Mouse (Mus musculus) CD4-positive, CD25-positive, alpha-beta regulatory T cell (primary cell): ENCODE measurements around the gene Lrp8. TPM values are rescaled to one million over a fixed set of nuclear protein-coding genes. Genes with fewer than 3 reads are reported as not detected.

Experiments
- polyA plus RNA-seq: library from polyadenylated mRNA; unstranded; fragments of 100-300 nt; shearing (Covaris generic); gene quantifications from one replicate; pipeline ENCODE4 v1.2.1, GENCODE M21; 2017

Gene Lrp8
- polyA plus RNA-seq: 5.2 TPM

DNA sequence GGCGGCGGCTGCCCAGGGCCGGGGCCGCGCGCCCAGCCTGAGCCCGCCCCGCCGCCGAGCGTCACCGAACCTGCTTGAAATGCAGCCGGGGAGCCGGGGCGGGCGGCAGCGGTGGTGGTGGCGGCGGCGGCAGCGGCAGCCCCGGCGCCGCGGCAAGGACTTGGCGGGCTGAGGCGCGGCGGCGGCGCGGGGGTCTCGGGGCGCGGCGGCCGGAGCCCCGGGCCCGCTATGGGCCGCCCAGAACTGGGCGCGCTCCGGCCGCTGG, at the start of gene Lrp8:
Gene Lrp8 (plus strand): TSS at position 77 of the 265 bp plus-strand sequence.

DNA sequence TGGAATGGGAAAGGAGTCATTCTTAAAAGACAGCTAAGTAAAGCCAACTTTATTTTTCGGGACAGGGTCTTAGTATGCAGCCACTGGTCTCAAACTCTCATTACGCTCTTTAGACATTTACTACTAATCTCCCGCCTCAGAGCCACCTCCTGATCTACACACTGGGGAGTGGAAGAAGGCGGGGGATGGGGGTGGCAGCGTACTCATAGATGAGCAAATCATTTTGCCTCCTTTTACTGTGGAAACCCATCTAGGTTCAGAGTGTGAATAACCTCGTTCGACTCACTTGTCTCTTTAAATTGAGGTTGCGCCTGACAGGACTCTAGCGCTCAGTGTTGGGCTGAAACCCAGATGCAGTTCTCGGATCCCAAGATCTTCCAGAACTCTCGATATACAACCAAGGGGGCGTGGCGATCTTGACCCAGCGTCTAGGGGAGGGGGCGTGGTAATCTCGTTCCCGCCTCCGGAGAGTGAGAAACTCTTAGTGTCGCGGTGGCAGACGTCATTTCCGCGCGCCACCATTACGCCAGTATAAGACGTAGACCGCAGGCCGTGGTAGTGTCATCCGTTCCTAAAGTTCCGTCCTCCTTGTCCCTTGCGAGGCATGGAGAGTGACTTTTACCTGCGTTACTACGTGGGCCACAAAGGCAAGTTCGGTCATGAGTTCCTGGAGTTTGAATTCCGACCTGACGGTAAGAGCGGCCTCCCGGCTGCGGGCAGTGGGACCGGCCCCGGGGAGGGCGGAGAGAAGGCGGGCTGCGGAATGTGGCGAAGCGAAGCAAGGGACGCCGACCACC, 77.4 kb downstream of the Lrp8 start, which contains the start of gene Magoh:
Gene Magoh (plus strand): TSS at position 502 of the 797 bp plus-strand sequence.

DNA sequence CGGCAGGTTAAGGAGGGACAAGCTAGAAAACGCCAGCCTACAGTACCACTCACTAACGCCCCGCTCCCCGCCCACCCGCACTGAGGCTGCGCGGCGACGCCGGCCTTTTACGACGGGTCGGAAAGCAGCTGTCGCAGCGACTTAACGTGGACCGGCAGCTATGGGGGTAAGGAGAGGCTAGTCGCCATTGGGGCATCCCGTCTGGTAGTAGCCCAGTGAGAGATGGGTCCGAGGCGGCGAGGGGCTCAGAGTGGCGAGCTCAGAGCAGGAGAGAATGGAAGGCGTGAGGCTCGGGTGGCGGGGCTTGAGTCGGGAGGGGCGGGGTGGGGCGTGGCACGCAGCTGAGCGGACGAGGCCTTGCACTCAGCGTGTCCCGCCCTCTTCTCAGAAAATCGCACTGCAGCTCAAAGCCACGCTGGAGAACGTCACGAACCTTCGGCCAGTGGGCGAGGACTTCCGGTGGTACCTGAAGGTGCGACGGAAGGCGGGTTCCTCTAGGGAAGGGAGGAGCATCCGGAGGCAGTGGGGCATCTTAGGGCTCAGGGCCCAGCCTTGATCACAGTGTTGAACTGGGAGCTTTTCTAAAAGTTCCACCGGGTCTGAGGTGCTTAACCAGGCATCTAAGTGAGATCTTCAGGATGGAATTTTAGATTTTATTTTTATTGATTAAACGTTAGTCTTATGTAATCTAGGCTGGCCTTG, 87.8 kb downstream of the Lrp8 start, which contains the start of gene 0610037L13Rik:
Gene 0610037L13Rik (plus strand): TSS at position 83 of the 702 bp plus-strand sequence.

DNA sequence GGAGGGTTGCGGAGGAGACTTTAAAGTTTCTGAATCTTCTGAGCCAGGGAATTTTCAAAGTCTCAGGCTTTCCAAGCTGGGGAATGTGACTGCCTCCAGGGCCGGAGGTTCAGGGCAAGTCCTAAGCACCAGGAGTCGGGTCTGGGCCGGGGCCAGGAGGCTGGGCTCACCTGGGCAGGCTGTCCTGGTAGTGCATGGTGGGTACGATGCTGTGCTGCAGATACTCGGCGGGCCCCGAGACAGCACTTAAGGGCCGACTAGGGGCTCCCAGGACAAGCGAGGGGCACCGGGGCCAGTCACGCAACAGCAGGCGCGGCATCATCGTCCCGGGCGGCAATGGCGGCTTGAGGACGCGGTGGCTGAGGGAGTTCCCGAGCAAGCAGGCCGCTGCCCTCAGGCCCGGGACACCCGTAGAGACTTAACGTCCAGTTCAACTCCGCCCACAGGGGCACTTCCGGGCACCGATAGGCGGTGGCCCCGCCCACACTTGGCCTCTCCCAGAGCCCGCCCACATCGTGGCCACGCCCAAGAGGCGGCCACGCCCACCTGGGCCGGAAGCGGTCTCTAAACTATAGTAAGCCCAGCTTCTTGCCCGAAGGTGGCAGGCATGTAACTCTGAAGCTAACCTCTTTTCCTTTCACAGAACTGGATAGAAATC, 121.2 kb downstream of the Lrp8 start, which contains the start of gene Cpt2:
Gene Cpt2 (minus strand): TSS at position 466 of the 658 bp plus-strand sequence.

Other genes starting within 250 kb of the Lrp8 start
- not detected for gene Dmrtb1, start 118.0 kb upstream of the Lrp8 start, polyA plus RNA-seq
- 142 TPM for gene Magoh, start 77.5 kb downstream of the Lrp8 start, polyA plus RNA-seq
- 64.9 TPM for gene 0610037L13Rik, start 87.6 kb downstream of the Lrp8 start, polyA plus RNA-seq
- 22.7 TPM for gene Cpt2, start 121.3 kb downstream of the Lrp8 start, polyA plus RNA-seq
- gene Slc1a7, start 166.1 kb downstream of the Lrp8 start, polyA plus RNA-seq: not detected